Mouse (Mus musculus) stomach, embryonic 15.5 days (tissue): ENCODE results near the gene Rbsn. TPM values are rescaled to one million over a fixed set of nuclear protein-coding genes. Genes with fewer than 3 reads are reported as not detected.

Source experiments
- ATAC-seq: fragments of 200-750 bp; cut with Nextera tagmentation; 2 replicates; pipeline ENCODE4 v1.8.0; 2017; ENCODE audit warnings: low read depth, moderate number of reproducible peaks, moderate TSS enrichment; ENCODE audit not compliant: insufficient read depth, low FRiP score
- H3K27ac ChIP-seq: fragments of 300-500 bp; sonication (generic); 2 replicates; pipeline ENCODE4 v1.5.1; 2015; ENCODE audit warnings: mild to moderate bottlenecking, inconsistent platforms
- H3K27me3 ChIP-seq: fragments of 300-500 bp; sonication (generic); replicated peaks from 2 replicates; pipeline ENCODE4 v1.6.1; 2015; ENCODE audit warnings: inconsistent platforms
- H3K36me3 ChIP-seq: fragments of 300-500 bp; sonication (generic); 2 replicates; pipeline ENCODE4 v1.6.1; 2015; ENCODE audit warnings: inconsistent platforms
- H3K4me1 ChIP-seq: fragments of 300-500 bp; sonication (generic); 2 replicates; pipeline ENCODE4 v1.6.1; 2015; ENCODE audit warnings: inconsistent platforms
- H3K4me2 ChIP-seq: fragments of 300-500 bp; sonication (generic); 2 replicates; pipeline ENCODE4 v1.6.1; 2015; ENCODE audit warnings: mild to moderate bottlenecking, inconsistent platforms
- H3K4me3 ChIP-seq: fragments of 300-500 bp; sonication (generic); replicated peaks from 2 replicates; pipeline ENCODE4 v1.5.1; 2015; ENCODE audit warnings: inconsistent platforms
- H3K9ac ChIP-seq: fragments of 300-500 bp; sonication (generic); 2 replicates; pipeline ENCODE4 v1.6.1; 2015; ENCODE audit warnings: inconsistent platforms
- H3K9me3 ChIP-seq: fragments of 300-500 bp; sonication (generic); 2 replicates; pipeline ENCODE4 v1.6.1; 2016; ENCODE audit warnings: inconsistent platforms
- WGBS: fragments of 180-500 bp; shearing (Covaris S2); methylation state at CpG from one replicate; pipeline ENCODE4 v1.1.7; 2015; 5-methylcytosine and 5-hydroxymethylcytosine counted together
- polyA plus RNA-seq: library from polyadenylated mRNA; unstranded; fragments of >200 nt; fragmentation: Nextera tagmentation; extraction: Ambion mirVana; gene quantifications from 2 replicates; pipeline ENCODE4 v1.2.1, GENCODE M21; 2015

Rbsn gene
- polyA plus RNA-seq, 1 experiment from 2014 or later, result 24.1 TPM

GRCm38 (mm10) chr6:92158801-92159200 is 55.9 kb downstream of the Rbsn start:
- H3K4me3 ChIP-seq, result no peak overlapping the region
- no peak for ATAC-seq
- H3K4me2 ChIP-seq, result no peak overlapping the region
- no peaks in the 10 kb centered on the region for H3K27me3 ChIP-seq
- H3K9me3 ChIP-seq, result no peaks in the 10 kb centered on the region
- H3K27ac ChIP-seq, result no peak overlapping the region
- H3K9ac ChIP-seq, result no peak overlapping the region
- WGBS, result 90% methylated on average over 3 of the region's 3 CpGs
- no peaks in the 10 kb centered on the region for H3K4me1 ChIP-seq
- H3K36me3 ChIP-seq, result peaks cover 78% of the 10 kb centered on the region

GRCm38 (mm10) chr6:92153774-92154173 is 61.0 kb downstream of the Rbsn start:
- no peaks in the 10 kb centered on the region for H3K27me3 ChIP-seq
- H3K9me3 ChIP-seq, result no peaks in the 10 kb centered on the region
- ATAC-seq, result no peak
- H3K27ac ChIP-seq, result no peak overlapping the region
- H3K4me1 ChIP-seq, result no peaks in the 10 kb centered on the region
- peaks cover 43% of the 10 kb centered on the region for H3K36me3 ChIP-seq
- 67% methylated on average over 1 of the region's 1 CpGs for WGBS
- H3K4me3 ChIP-seq, result no peak overlapping the region
- no peak overlapping the region for H3K9ac ChIP-seq
- no peak overlapping the region for H3K4me2 ChIP-seq

- Histone ChIP-seq H3K4me3 (no peak overlapping the region), H3K9me3 (no peaks in the 10 kb centered on the region), H3K27ac (no peak overlapping the region), H3K27me3 (no peaks in the 10 kb centered on the region), H3K9ac (no peak overlapping the region), H3K36me3 (peaks cover 15% of the 10 kb centered on the region), H3K4me2 (no peak overlapping the region), H3K4me1 (no peaks in the 10 kb centered on the region)
- WGBS, result 95% methylated on average over 4 of the region's 4 CpGs
- ATAC-seq, result no peak
These were observed 68.8 kb downstream of the Rbsn start for GRCm38 (mm10) chr6:92145881-92146280.

Other genes with a start within 250 kb of the Rbsn start
- gene Fgd5, start 236.0 kb downstream of the Rbsn start, polyA plus RNA-seq, result 7.8 and 8.7 TPM in 2 replicates
- gene Nr2c2, start 123.5 kb downstream of the Rbsn start, polyA plus RNA-seq, result 21.8 and 24.2 TPM in 2 replicates
- gene Mrps25, start 30.9 kb downstream of the Rbsn start, polyA plus RNA-seq, result 88.7 and 94.8 TPM in 2 replicates
- gene Trh, start 29.7 kb upstream of the Rbsn start, polyA plus RNA-seq, result 0.98 and 1.3 TPM in 2 replicates